Mouse (Mus musculus) kidney, embryonic 15.5 days (tissue): ENCODE data around the gene Rex1bd. TPM values are rescaled to one million over a fixed set of nuclear protein-coding genes. Genes with fewer than 3 reads are reported as not detected.

Experiments used
- ATAC-seq: fragments of 200-750 bp; cut with Nextera tagmentation; replicated peaks from 2 replicates; pipeline ENCODE4 v1.8.0; 2017; ENCODE audit warnings: moderate TSS enrichment; ENCODE audit not compliant: low FRiP score
- H3K27ac ChIP-seq: fragments of 300-500 bp; sonication (generic); 2 replicates; pipeline ENCODE4 v1.5.1; 2015; ENCODE audit warnings: mild to moderate bottlenecking, inconsistent platforms
- H3K27me3 ChIP-seq: fragments of 300-500 bp; sonication (generic); 2 replicates; pipeline ENCODE4 v1.6.1; 2015; ENCODE audit warnings: inconsistent platforms
- H3K36me3 ChIP-seq: fragments of 300-500 bp; sonication (generic); 2 replicates; pipeline ENCODE4 v1.6.1; 2015; ENCODE audit warnings: inconsistent platforms
- H3K4me1 ChIP-seq: fragments of 300-500 bp; sonication (generic); 2 replicates; pipeline ENCODE4 v1.6.1; 2015; ENCODE audit warnings: inconsistent platforms
- H3K4me2 ChIP-seq: fragments of 300-500 bp; sonication (generic); 2 replicates; pipeline ENCODE4 v1.6.1; 2015; ENCODE audit warnings: moderate library complexity, mild to moderate bottlenecking, inconsistent platforms
- H3K4me3 ChIP-seq: fragments of 300-500 bp; sonication (generic); replicated peaks from 2 replicates; pipeline ENCODE4 v1.5.1; 2015; ENCODE audit warnings: mild to moderate bottlenecking, inconsistent platforms
- H3K9ac ChIP-seq: fragments of 300-500 bp; sonication (generic); 2 replicates; pipeline ENCODE4 v1.6.1; 2015; ENCODE audit warnings: mild to moderate bottlenecking, inconsistent platforms
- H3K9me3 ChIP-seq: fragments of 300-500 bp; sonication (generic); replicated peaks from 2 replicates; pipeline ENCODE4 v1.6.1; 2016; ENCODE audit warnings: inconsistent platforms
- WGBS: fragments of 180-500 bp; shearing (Covaris S2); methylation state at CpG from one replicate; pipeline ENCODE4 v1.1.7; 2015; ENCODE audit warnings: mixed read lengths; 5-methylcytosine and 5-hydroxymethylcytosine counted together
- polyA plus RNA-seq: library from polyadenylated mRNA; unstranded; fragments of >200 nt; fragmentation: Nextera tagmentation; extraction: Ambion mirVana; gene quantifications from 2 replicates; pipeline ENCODE4 v1.2.1, GENCODE M21; 2015

Gene Rex1bd
- polyA plus RNA-seq, 1 experiment from 2014 or later: 133 TPM

GRCm38 (mm10) chr8:70467229-70467725 lies 39.3 kb downstream of the Rex1bd start:
- no peak for ATAC-seq

GRCm38 (mm10) chr8:70466771-70467170 lies 39.8 kb downstream of the Rex1bd start:
- Histone ChIP-seq H3K4me3 (no peak overlapping the region), H3K27me3 (no peaks in the 10 kb centered on the region), H3K36me3 (0 out of 2 replicates have a peak, but pooled peaks cover 9% of the 10 kb centered on the region), H3K9ac (no peak overlapping the region), H3K27ac (no peak overlapping the region), H3K4me1 (peaks cover 30% of the 10 kb centered on the region), H3K9me3 (no peaks in the 10 kb centered on the region), H3K4me2 (no peak overlapping the region)
- no peak for ATAC-seq
- WGBS: 50% methylated on average over 11 of the region's 11 CpGs

More at GRCm38 (mm10) chr8:70467229-70467725, 39.3 kb downstream of the Rex1bd start:
- H3K9me3 ChIP-seq: no peaks in the 10 kb centered on the region
- 49% methylated on average over 5 of the region's 5 CpGs for WGBS
- 0 out of 2 replicates have a peak, but pooled peaks cover 9% of the 10 kb centered on the region for H3K36me3 ChIP-seq
- H3K27ac ChIP-seq: no peak overlapping the region
- no peak overlapping the region for H3K4me3 ChIP-seq
- peaks cover 30% of the 10 kb centered on the region for H3K4me1 ChIP-seq
- H3K27me3 ChIP-seq: no peaks in the 10 kb centered on the region
- H3K9ac ChIP-seq: no peak overlapping the region
- H3K4me2 ChIP-seq: no peak overlapping the region

- 80% methylated on average over 4 of the region's 4 CpGs for WGBS
- Histone ChIP-seq H3K9ac (no peak overlapping the region), H3K4me1 (peaks cover 30% of the 10 kb centered on the region), H3K27ac (no peak overlapping the region), H3K9me3 (no peaks in the 10 kb centered on the region), H3K4me2 (no peak overlapping the region), H3K27me3 (no peaks in the 10 kb centered on the region), H3K4me3 (no peak overlapping the region), H3K36me3 (0 out of 2 replicates have a peak, but pooled peaks cover 9% of the 10 kb centered on the region)
- ATAC-seq: no peak
Measured at GRCm38 (mm10) chr8:70466305-70466704, 40.2 kb downstream of the Rex1bd start.

GRCm38 (mm10) chr8:70465701-70466100 lies 40.9 kb downstream of the Rex1bd start:
- no peaks in the 10 kb centered on the region for H3K9me3 ChIP-seq
- H3K27ac ChIP-seq: no peak overlapping the region
- H3K4me3 ChIP-seq: no peak overlapping the region
- ATAC-seq: no peak
- 96% methylated on average over 4 of the region's 4 CpGs for WGBS
- 0 out of 2 replicates have a peak, but pooled peaks cover 9% of the 10 kb centered on the region for H3K36me3 ChIP-seq
- H3K4me1 ChIP-seq: peaks cover 30% of the 10 kb centered on the region
- no peak overlapping the region for H3K4me2 ChIP-seq
- no peak overlapping the region for H3K9ac ChIP-seq
- no peaks in the 10 kb centered on the region for H3K27me3 ChIP-seq

GRCm38 (mm10) chr8:70464162-70464561 lies 42.4 kb downstream of the Rex1bd start:
- H3K27me3 ChIP-seq: no peaks in the 10 kb centered on the region
- 93% methylated on average over 6 of the region's 6 CpGs for WGBS
- no peak for ATAC-seq
- H3K36me3 ChIP-seq: 0 out of 2 replicates have a peak, but pooled peaks cover 7% of the 10 kb centered on the region
- H3K9ac ChIP-seq: no peak overlapping the region
- no peak overlapping the region for H3K4me2 ChIP-seq
- H3K27ac ChIP-seq: no peak overlapping the region
- H3K4me1 ChIP-seq: peaks cover 22% of the 10 kb centered on the region
- H3K9me3 ChIP-seq: no peaks in the 10 kb centered on the region
- no peak overlapping the region for H3K4me3 ChIP-seq

GRCm38 (mm10) chr8:70463306-70463705 lies 43.2 kb downstream of the Rex1bd start:
- WGBS: 81% methylated on average over 4 of the region's 4 CpGs
- no peak overlapping the region for H3K4me2 ChIP-seq

GRCm38 (mm10) chr8:70462516-70462813 lies 44.1 kb downstream of the Rex1bd start:
- Histone ChIP-seq H3K4me3 (no peak overlapping the region), H3K27ac (no peak overlapping the region), H3K9ac (no peak overlapping the region)

More at GRCm38 (mm10) chr8:70463306-70463705, 43.2 kb downstream of the Rex1bd start:
- Histone ChIP-seq H3K27ac (no peak overlapping the region), H3K4me1 (peaks cover 22% of the 10 kb centered on the region), H3K9ac (no peak overlapping the region), H3K36me3 (0 out of 2 replicates have a peak, but pooled peaks cover 7% of the 10 kb centered on the region), H3K9me3 (no peaks in the 10 kb centered on the region), H3K4me3 (no peak overlapping the region), H3K27me3 (no peaks in the 10 kb centered on the region)
- no peak for ATAC-seq

GRCm38 (mm10) chr8:70461765-70462515 lies 44.6 kb downstream of the Rex1bd start:
- no peak overlapping the region for H3K27ac ChIP-seq
- H3K9ac ChIP-seq: no peak overlapping the region
- 0 out of 2 replicates have a peak, but pooled peaks cover 7% of the 10 kb centered on the region for H3K36me3 ChIP-seq
- H3K4me1 ChIP-seq: peaks cover 11% of the 10 kb centered on the region
- WGBS: 85% methylated on average over 16 of the region's 16 CpGs
- ATAC-seq: no peak
- no peaks in the 10 kb centered on the region for H3K27me3 ChIP-seq
- H3K4me2 ChIP-seq: no peak overlapping the region
- H3K9me3 ChIP-seq: no peaks in the 10 kb centered on the region
- no peak overlapping the region for H3K4me3 ChIP-seq

More at GRCm38 (mm10) chr8:70462516-70462813, 44.1 kb downstream of the Rex1bd start:
- no peaks in the 10 kb centered on the region for H3K27me3 ChIP-seq
- H3K9me3 ChIP-seq: no peaks in the 10 kb centered on the region
- 73% methylated on average over 8 of the region's 8 CpGs for WGBS
- H3K4me2 ChIP-seq: no peak overlapping the region
- H3K36me3 ChIP-seq: 0 out of 2 replicates have a peak, but pooled peaks cover 7% of the 10 kb centered on the region
- no peak for ATAC-seq
- H3K4me1 ChIP-seq: peaks cover 16% of the 10 kb centered on the region

- H3K9ac ChIP-seq: no peak overlapping the region
- no peak overlapping the region for H3K4me2 ChIP-seq
- 80% methylated on average over 9 of the region's 9 CpGs for WGBS
- H3K27ac ChIP-seq: no peak overlapping the region
- no peaks in the 10 kb centered on the region for H3K9me3 ChIP-seq
- no peaks in the 10 kb centered on the region for H3K4me1 ChIP-seq
- no peaks in the 10 kb centered on the region for H3K27me3 ChIP-seq
- 0 out of 2 replicates have a peak, but pooled peaks cover under 1% of the 10 kb centered on the region for H3K36me3 ChIP-seq
- H3K4me3 ChIP-seq: no peak overlapping the region
- ATAC-seq: no peak
Measured at GRCm38 (mm10) chr8:70460606-70461005, 45.9 kb downstream of the Rex1bd start.

- Histone ChIP-seq H3K4me1 (no peaks in the 10 kb centered on the region), H3K27me3 (no peaks in the 10 kb centered on the region), H3K36me3 (no peaks in the 10 kb centered on the region), H3K27ac (no peak overlapping the region), H3K9ac (no peak overlapping the region), H3K9me3 (no peaks in the 10 kb centered on the region), H3K4me3 (no peak overlapping the region), H3K4me2 (no peak overlapping the region)
- no peak for ATAC-seq
- 92% methylated on average over 5 of the region's 5 CpGs for WGBS
Measured at GRCm38 (mm10) chr8:70460199-70460598, 46.4 kb downstream of the Rex1bd start.

- no peak overlapping the region for H3K27ac ChIP-seq
- H3K4me1 ChIP-seq: no peaks in the 10 kb centered on the region
- no peak overlapping the region for H3K4me3 ChIP-seq
- H3K36me3 ChIP-seq: no peaks in the 10 kb centered on the region
- H3K9ac ChIP-seq: no peak overlapping the region
- 94% methylated on average over 2 of the region's 2 CpGs for WGBS
- no peaks in the 10 kb centered on the region for H3K9me3 ChIP-seq
- H3K27me3 ChIP-seq: no peaks in the 10 kb centered on the region
- no peak overlapping the region for H3K4me2 ChIP-seq
- no peak for ATAC-seq
Measured at GRCm38 (mm10) chr8:70459636-70460035, 46.9 kb downstream of the Rex1bd start.

- 88% methylated on average over 3 of the region's 3 CpGs for WGBS
- H3K4me2 ChIP-seq: no peak overlapping the region
- H3K27ac ChIP-seq: no peak overlapping the region
- no peaks in the 10 kb centered on the region for H3K4me1 ChIP-seq
- ATAC-seq: no peak
- no peaks in the 10 kb centered on the region for H3K36me3 ChIP-seq
- H3K4me3 ChIP-seq: no peak overlapping the region
- no peak overlapping the region for H3K9ac ChIP-seq
- no peaks in the 10 kb centered on the region for H3K9me3 ChIP-seq
- no peaks in the 10 kb centered on the region for H3K27me3 ChIP-seq
Measured at GRCm38 (mm10) chr8:70458462-70458861, 48.1 kb downstream of the Rex1bd start.
